Mouse (Mus musculus): ENCODE data around the gene Mpst.

- TF ChIP-seq GATA1 (IDR thresholded peaks at IDR 0.05; ENCODE audit: borderline replicate concordance, low read length) (no peak), CTCF (IDR thresholded peaks at IDR 0.05; ENCODE audit: low read depth, low read length) (no peak)
These were observed 24.1 kb upstream of the Mpst start for GRCm38 (mm10) chr15:78382115-78382514.
